Mouse (Mus musculus): ENCODE measurements around the gene Serpina1f. TPM values are rescaled to one million over a fixed set of nuclear protein-coding genes. Genes with fewer than 3 reads are reported as not detected.
"Not testable (repeated sequence)": the region's sequence is repeated elsewhere in the genome, so short reads cannot be mapped to it uniquely, and the experiment has no call there.

The Serpina1f gene
- total RNA-seq, 4 experiments from 2014 or later: not detected

GRCm38 (mm10) chr12:103662053-103662452 lies 33.3 kb downstream of the Serpina1f start:
- DNase-seq (ENCODE audit: low spot score in 2 of 2): not testable (repeated sequence)

DNA sequence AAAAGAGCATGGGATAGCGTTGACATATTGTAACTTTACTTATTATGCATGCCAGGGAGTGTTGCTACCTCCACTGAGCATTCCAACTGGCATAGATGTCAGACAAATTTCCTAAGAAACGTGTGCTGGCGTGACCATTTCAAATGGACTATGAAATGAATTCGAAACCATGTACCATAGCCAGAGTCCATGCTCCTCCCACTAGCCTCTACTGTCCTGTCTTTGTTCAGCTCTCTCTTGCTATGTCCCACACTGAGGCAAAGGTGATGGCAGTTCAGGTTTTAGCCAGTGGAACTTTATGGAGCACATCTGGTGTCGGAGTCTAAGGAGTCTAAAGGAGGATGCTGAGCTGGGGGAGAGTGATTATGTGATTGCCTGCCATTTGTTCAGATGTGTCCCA lies 35.3 kb downstream of the Serpina1f start:
- no peak for DNase-seq (ENCODE audit: low spot score in 2 of 2)

GRCm38 (mm10) chr12:103659171-103659570 lies 36.2 kb downstream of the Serpina1f start:
- no peak for DNase-seq (ENCODE audit: low spot score in 2 of 2)

DNA sequence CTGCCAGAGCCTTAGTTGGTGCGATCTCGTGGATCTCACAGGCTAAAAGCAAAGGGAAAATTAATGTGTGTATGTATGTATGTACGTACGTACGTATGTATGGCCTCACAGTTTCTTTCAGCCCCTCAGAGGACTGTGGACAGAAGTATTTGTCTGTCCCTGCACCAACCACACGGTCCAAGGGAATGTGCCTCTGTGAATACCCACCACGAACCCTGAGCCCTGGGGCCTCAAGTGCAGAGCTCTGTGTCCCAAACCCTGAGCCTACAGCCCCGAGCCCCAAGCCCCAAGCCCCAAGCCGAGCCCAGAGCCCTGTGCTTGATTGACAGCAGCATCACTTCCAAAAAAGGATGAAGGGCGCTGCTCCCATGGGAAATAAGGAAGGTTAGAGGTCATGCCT lies 37.3 kb downstream of the Serpina1f start:
- DNase-seq (ENCODE audit: low spot score in 2 of 2): no peak

DNA sequence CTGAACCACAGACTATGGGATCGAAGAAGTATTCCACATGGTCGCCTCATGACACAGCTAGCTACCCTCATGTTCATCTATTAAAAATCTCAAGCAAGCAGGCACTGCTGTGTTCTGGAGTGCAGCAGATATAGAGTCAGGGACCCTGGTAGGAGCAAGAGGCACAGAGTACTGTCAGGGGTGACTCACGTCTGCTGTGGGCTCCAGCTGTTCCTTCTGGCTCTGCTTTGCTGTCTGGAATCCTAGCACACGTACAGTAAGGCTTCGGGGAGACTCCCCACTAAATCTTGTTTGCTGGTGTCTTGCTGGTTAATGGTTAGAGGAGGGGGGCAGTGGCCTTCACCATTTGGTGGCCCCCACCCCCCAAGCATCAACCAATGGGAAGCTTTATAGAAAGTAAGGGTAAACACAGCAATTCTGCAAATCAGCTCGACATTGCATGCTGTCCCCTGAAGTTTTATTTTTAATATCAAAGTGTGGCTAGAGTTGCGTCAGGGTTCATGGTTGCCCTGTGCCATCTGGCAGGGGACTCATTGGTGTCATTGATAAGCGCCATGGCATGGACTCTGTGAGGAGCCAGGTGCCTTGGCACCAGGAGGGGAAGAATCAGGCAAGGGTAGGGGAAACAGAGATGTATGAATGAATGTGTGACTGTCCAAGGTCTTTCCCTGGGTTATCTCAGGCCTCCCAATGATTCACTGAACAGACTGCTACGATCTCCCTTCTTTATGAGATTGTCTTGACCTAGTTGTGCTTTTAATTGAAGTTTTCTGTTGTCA lies 38.3 kb downstream of the Serpina1f start, which contains the start of gene Serpina6:
Gene Serpina6 (minus strand): TSS at position 365 of the 779 bp plus-strand sequence.
- DNase-seq (ENCODE audit: low spot score in 2 of 2): no peak

DNA sequence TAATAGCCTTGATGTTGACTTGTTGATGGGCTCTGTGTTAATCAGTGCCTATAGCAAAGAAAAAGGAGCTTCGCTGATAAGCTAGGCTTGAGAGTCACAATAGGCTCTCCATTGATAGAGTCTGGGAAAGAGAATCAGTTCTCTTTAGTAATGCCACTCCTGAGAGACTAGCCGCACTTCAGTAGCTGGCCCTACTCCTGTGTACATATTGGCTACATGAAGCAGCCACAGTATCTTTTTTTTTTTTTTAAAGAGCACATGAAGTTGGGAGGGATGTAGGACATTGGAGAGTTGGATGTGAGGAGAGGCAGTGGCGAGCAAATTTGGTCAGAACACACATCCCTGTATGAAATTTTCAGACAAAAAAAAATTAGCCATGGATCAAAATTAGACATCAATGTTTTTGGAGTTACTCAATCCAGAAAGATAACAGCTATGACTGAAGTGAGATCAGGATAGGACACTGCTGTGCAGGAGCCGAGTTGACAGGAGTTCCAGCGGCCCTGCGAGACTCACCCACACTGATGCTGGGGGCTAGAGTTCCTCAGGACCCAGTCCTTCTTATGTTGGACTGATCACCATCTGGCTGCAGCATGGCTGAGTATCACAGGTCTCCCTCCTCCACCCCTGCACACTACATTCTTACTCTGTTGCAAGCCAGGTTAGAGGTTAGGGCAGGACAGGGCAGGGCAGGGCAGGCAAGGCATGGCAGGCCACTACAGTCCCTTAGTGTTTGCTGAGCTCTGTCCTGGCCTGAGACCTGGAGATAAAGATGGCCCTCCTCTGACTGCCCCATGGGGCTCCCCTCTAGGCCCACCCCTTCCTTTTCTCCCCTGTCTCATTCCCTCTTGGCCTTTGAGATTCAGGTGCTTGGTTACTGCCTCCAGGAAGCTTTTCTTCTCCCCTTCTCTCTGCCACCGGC lies 39.9 kb downstream of the Serpina1f start:
- no peak for DNase-seq (ENCODE audit: low spot score in 2 of 2)

DNA sequence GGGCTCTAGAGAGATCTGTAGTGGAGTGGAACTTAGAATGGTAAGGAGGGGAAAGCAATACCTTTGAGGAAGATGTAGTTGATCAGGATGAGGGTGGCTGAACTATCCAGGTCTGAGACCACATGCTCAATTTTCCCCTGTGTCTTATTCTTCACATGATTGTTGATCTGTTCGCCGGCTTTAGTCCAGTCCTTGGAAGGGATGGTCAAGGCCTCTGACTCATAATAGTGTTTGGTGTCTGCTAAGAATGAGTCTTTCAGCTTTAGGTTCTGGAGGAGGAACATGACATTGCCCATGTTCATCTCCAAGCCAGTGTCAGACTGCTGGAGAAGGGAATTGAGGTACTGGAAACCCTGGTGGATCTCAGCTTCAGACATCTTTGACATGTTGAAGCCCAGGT lies 41.5 kb downstream of the Serpina1f start:
- DNase-seq (ENCODE audit: low spot score in 2 of 2): no peak

- DNase-seq (ENCODE audit: low spot score in 2 of 2): no peak
These were observed 49.0 kb downstream of the Serpina1f start for GRCm38 (mm10) chr12:103646314-103646713.

GRCm38 (mm10) chr12:103644601-103645000 lies 50.7 kb downstream of the Serpina1f start:
- no peak for DNase-seq (ENCODE audit: low spot score in 2 of 2)

DNA sequence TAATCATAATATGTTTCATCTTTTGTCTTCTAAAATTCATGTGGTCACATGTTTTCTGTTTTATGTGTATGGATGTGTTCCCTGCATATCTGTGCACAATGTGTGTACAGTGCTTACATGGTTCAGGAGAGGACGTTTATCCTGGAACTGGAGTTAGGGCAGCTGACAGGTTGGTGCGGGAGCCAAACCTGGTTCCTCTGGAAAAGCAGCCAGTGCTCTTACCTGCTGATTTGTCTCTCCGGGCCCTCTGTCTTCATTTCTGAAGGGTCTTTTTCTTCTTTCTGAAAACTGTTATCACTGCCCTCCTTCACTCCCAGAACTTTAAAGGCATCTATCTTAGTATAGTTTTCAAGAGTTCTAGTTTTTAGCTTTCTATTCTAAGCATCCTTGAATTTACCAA lies 51.5 kb downstream of the Serpina1f start:
- DNase-seq (ENCODE audit: low spot score in 2 of 2): no peak

DNA sequence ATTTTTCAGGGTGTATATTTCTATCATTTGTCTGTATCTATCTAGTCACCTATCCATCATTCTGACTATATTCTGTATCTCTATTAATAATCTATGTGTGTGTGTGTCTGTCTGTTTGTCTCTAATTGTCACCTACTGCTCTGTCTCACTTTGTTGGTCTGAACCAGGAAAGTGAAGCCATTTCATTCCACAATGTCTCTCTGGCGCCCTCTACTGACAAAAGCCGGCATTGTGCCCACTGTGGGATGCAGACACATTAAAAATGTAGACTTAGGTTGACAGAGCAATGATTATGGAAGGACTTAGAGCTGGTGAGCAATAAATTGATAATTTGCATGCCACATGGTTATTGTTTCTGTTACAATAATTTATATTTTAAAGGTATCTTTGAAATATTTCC lies 52.0 kb downstream of the Serpina1f start:
- peak; percentile 18 to 90 for DNase-seq (ENCODE audit: low spot score in 2 of 2)

Other genes with a start within 250 kb of the Serpina1f start
- not detected for gene Ifi27l2b, start 238.3 kb downstream of the Serpina1f start, total RNA-seq (2022)
- 10 to 100 TPM; 24.7 to 31.9 (median 29.3) TPM for gene Ppp4r4, start 163.2 kb downstream of the Serpina1f start, total RNA-seq (2022)
- not detected for gene Serpina10, start 64.1 kb downstream of the Serpina1f start, total RNA-seq (2022)
- gene Serpina6, start 38.3 kb downstream of the Serpina1f start, total RNA-seq (2022): not detected
- not detected for gene Serpina16, start 19.4 kb downstream of the Serpina1f start, total RNA-seq (2022)
- gene Serpina1d, start 78.1 kb upstream of the Serpina1f start, total RNA-seq (2022): not detected
- gene Serpina1b, start 134.8 kb upstream of the Serpina1f start, total RNA-seq (2022): not detected
- gene Serpina1a, start 168.0 kb upstream of the Serpina1f start, total RNA-seq (2022): under 1 TPM in 1 of 4 experiments, not detected in 3; 0.46 TPM
- not detected for gene Serpina1c, start 209.4 kb upstream of the Serpina1f start, total RNA-seq (2022)